Mouse (Mus musculus) granulocyte monocyte progenitor cell, adult 5-6 weeks (primary cell): ENCODE data around the gene Ninl. TPM values are rescaled to one million over a fixed set of nuclear protein-coding genes. Genes with fewer than 3 reads are reported as not detected.
"Not testable (repeated sequence)": the region's sequence is repeated elsewhere in the genome, so short reads cannot be mapped to it uniquely, and the experiment has no call there.

ENCODE experiments used
- ATAC-seq: replicated peaks from 2 replicates; pipeline ENCODE4 v1.8.0; 2016; ENCODE audit warnings: mild to moderate bottlenecking, moderate TSS enrichment, inconsistent platforms; ENCODE audit not compliant: poor library complexity, severe bottlenecking
- total RNA-seq, 2 experiments: library from RNA; stranded (forward) in 1 of 2; stranded (reverse) in 1 of 2; fragments of 200-712, 200-1000 nt in 1 of 2; fragments of >200 nt in 1 of 2; fragmentation: Nextera tagmentation in 1 of 2; gene quantifications; 2 replicates each; pipeline ENCODE4 v1.2.3; 2014 to 2017

Gene Ninl
- total RNA-seq, 2 experiments from 2014 or later, result 0.13 to 0.88 TPM

- ATAC-seq, result no peak
Measured at GRCm38 (mm10) chr2:150959521-150959920, 79.7 kb downstream of the Ninl start.

GRCm38 (mm10) chr2:150955859-150956258 lies 83.3 kb downstream of the Ninl start:
- ATAC-seq, result no peak

GRCm38 (mm10) chr2:150951201-150951600 lies 88.0 kb downstream of the Ninl start:
- ATAC-seq, result no peak

- ATAC-seq, result no peak; the same call in 1 of the 2 replicates
Measured at GRCm38 (mm10) chr2:150950056-150950455, 89.1 kb downstream of the Ninl start.

DNA sequence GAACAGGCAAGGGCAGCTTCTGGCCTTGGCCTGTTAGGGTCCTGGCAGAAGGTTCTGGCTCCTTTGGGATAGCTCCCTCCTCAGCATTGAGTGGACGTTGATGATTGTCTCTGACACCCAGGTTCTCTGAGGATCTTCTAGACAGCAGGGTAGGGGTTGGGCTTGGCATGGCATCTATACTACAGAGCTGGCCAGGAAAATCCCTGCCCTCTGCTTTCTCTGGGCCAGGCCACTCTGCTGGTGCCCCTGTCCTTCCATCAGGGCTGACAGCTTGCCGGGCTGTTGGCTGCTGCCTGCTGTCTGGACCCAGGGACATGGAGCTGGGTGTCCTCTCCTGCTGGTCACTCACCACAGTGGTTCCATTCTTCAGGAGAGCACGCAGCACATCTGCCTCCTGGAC lies 89.5 kb downstream of the Ninl start:
- ATAC-seq, result 0 out of 2 replicates have a peak, but pooled peaks have one; percentile 11

DNA sequence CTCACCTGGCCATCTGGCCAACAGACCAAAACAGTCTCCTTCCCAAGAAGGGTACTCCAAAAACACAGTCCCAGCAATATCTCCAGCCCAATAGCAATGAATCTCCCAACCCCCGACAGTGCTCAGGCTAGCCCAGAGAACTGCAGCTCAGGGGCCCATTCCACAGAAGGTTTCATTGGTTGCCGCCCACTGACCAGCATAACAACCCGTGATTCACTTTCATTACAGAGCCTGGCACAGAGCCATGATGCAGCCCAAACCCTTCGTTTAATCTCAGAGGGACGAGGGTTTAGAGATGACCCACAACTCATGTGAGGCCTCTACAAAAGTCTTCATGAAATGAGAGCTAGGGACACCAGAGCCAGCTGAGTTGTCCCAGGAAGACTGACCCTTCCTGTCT lies 90.4 kb downstream of the Ninl start:
- ATAC-seq, result no peak

DNA sequence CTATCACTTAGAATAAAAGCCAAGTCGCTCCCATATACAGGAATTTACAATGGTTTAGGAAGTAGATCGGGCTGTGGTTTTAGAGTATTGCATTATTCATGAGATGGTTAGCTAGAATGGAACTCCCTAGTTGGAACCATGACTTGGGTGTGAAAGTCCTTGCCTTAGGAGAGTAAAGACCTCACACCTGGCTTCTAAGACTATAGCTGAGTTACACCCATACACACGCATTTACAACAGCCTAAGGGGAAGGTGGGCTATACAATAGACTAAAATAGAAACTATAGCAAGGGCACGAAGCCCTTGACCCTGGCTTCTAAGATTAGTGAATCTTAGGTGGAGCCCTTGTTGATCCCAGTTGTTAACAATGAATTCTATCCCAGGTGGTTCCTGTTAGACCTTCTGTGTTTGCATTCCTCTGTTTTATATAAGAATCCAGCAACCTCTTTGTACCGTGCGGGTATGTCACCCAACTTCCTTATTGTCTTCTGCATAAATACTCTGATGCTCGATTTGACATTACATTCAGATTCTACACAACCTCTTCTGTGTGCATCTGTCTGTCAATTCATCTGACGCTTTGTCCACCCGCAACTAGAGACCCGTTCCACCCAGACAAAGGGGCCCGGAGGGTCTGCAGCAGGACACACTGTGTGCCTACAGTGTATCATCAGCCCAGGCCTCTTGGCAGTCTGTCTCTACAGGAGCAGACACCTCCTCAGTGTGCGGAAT lies 91.1 kb downstream of the Ninl start:
- not testable (repeated sequence) for ATAC-seq

DNA sequence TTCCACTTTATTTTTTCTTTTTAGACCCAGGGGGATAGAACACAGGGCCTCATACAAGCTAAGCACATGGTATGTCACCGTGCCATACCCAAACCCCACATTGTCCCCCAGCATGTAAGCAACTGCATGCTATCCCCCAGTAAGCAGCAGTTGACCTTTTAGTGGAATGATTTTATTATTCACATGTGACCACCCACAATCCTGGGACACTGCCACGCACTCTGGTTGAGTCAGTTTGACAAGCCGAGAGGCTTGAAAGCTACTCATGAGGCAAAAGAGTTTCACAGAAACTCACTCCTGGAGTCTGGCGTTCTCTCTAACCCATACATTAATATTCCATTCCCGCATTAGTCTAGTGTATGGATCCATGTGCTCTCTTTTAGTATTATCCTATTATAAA lies 91.8 kb downstream of the Ninl start:
- not testable (repeated sequence) for ATAC-seq

- no peak for ATAC-seq
Measured at GRCm38 (mm10) chr2:150944017-150944416, 95.2 kb downstream of the Ninl start.

DNA sequence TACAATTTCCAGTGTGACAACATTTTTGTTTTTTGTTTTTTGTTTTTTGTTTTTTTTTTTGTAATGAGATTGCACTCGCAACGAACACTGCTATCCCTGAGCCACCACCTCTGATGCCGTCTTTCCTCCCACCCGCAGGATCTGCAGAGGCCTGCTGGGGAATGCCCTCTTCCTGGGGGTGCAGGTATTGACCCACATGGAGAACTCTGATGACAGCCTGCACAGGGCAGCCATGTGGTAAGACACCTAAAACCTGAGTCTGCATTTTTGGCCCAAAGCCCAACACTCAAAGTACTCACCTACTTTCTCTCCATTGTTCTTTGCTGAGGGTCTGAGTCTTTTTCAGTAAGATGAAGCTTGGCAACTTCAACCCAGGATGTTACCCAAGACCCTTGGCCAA lies 104.5 kb downstream of the Ninl start:
- ATAC-seq, result no peak

DNA sequence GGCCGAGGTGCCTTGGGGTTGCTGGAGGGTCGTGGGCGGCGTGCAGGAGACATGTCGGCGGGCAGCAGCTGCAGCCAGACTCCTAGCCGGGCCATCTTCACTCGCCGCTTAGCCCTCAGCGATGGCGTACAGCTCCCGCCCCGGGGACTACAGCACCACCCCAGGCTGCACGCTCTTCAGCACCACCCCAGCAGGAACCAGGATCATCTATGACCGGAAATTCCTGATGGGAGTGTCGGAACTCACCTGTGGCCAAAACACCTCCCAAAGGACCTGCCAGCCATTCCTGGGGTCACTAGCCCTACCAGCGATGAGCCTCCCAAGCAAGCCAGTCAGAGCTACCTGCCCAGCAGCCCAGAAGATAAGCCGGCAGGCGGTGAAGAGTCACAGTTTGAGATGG lies 105.7 kb downstream of the Ninl start:
- peak; percentile 53 for ATAC-seq

DNA sequence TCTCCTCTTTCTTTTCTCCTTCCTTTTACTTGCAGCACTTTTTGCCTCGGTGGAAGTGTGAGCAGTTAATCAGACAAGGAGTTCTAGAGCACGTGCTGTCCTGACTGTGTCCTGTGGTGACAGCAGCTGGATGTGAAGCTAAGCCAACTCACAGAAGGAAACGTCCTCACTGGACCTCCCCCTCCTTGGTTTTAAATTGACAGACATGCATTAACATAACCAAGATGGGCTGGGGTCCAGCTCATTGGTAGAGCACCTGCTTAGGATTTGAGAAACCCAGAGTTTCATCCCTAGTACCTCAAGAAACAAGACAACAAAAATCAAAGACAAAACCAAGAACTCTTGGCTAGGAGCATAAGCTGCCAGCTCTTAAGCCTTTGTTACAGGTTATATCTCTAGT lies 108.4 kb downstream of the Ninl start:
- ATAC-seq, result no peak

- no peak for ATAC-seq
Measured at GRCm38 (mm10) chr2:150929156-150929555, 110.0 kb downstream of the Ninl start.

GRCm38 (mm10) chr2:150927038-150927720 lies 112.0 kb downstream of the Ninl start:
- no peak for ATAC-seq

DNA sequence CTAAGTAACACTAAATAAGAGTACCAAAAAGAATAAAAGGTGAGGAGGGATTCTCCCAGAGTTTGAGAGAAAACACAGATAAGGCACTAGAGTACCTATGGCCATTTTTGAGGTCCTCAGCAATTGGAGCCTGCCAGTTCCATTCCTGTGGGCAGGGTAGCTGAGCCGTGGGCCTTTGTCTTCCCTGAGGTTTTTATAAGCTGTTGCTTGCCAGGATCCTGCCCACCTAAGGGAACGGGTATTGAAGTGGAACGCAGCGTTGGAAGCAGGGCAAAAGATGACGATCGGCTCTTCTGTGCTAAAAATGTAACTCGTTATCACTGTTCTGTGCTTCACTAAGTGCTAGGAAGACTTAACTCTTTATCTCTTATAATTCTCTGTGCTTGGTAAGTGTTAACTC lies 115.7 kb downstream of the Ninl start:
- no peak for ATAC-seq

GRCm38 (mm10) chr2:150923026-150923425 lies 116.2 kb downstream of the Ninl start:
- no peak for ATAC-seq

GRCm38 (mm10) chr2:150922165-150922564 lies 117.0 kb downstream of the Ninl start:
- peak; percentile 57 for ATAC-seq

DNA sequence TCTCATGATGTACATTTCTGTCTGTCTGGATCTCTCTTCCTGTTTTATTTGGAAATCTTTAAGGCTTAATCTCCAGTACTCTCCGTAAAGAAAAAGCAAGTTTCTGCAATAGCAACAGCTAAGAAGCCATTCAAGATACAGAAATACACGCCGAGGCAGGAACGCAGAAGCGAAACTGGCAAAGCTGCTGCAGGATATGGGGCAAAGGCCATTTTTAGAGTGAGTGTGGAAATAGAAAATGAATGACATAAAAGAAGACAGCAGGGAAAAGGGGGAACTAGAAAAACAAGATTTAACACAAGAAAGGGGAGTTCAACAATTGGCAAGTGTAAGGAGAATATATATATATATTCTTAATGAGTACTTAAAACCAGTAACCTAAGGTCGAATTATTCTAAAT lies 117.5 kb downstream of the Ninl start:
- ATAC-seq, result peak; percentile 95

GRCm38 (mm10) chr2:150920543-150920942 lies 118.6 kb downstream of the Ninl start:
- no peak for ATAC-seq

DNA sequence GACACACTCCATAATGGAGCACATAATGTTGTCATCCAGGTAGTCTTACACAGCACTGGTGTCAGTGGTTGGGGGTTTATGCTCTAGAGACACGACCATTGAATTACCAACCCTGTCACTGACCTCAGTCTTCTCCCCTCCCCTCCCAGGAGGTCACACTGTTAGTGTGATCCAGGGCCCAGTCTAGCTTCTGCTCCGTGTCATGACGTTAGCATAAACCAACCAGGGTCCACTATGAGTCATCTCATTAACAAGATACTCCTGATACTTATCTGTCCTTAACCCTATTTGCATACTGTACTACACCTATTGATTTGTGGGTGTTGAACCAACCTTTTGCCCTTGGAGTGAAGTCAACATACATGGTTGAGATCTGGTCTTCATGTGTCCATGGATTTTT lies 120.5 kb downstream of the Ninl start:
- ATAC-seq, result no peak

DNA sequence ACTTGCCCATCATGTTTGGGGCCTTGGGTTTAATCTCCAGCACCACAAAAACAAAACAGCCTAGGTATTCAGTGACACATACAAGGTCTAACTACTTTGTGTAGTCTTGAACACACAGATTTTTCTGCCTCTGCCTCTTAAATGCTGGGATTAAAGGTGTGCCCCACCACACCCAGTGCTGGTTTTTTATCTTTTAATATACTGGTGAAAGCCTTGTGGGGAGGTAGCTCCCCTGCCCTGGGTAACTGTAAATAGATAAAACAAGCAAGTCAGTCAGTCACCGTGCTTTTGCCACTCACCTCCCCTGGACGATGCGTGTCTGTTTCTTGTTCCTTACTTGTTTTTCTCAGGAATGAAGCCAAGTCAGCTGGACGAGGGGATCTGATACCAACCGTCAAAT lies 123.4 kb downstream of the Ninl start:
- no peak for ATAC-seq
